Mouse (Mus musculus): ENCODE measurements around the gene Stard10. TPM values are rescaled to one million over a fixed set of nuclear protein-coding genes. Genes with fewer than 3 reads are reported as not detected.
A peak's percentile ranks its signal among the peaks of the same experiment; 100 is the strongest.

Gene Stard10
- 10 to 100 TPM; 22.1 to 32.3 TPM for total RNA-seq (2021)

- intact Hi-C loops (cut with DNase I): no loop called here
- no peak for DNase-seq
These were observed at the start of gene Stard10 for GRCm38 (mm10) chr7:101317014-101317413. Gene Stard10, plus strand, starts transcription at chr7:101317086.

DNA sequence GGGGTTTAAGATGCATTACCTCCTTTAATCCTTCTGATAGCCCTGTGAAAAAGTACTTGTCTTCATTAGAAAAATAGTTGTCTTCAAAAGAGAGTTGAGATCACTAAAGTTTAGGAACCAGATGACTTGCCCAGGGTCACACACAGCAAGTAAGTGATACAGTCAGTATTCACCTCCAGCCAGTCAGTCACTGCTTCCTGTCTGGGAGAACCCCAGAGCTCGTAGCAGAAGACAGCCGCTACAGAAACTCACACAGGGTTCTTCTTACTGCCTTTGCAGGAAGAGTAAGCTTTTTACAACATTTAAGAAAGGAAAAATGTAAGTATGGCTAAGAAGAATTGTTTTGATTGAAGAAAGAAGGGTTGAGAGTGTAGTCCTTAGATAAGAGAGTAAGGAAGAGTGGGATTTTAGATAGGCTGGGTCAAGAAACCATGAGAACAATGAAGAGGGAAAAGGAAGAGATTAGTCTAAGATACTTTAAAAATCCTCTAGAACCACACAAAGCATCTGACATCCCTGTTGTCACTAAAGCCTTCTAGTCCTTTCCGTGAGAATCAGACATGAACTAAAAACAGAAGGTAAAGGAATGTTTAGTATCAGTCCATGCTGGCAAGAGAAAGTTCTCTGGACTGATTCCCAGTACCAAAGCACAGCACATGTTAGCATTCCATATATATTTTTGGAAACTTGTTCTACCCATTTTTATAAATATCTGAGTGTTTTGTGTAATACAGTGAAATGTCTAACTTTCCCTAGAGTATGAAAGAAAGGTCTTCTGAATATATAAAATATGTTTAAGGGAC is 49.2 kb upstream of the Stard10 start:
- intact Hi-C loops (cut with DNase I): no loop called here
- peak; percentile 48 to 50 for DNase-seq

DNA sequence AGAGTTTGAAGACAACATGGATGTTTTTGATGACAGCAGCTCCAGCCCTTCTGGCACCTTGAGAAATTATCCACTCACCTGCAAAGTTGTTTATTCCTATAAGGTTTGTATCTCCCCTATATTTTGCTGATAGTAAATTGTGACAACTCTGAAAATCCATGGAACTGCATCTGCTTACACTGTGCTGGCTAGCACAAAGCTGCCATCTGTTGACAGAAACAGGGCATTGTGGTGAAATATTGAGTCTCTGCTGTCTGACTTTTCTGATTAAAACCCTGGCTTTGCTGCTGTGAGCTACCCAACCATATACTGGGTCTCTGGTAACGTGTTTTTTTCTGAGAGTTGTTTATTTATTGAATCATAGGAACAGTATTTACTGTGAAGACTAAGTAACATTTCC is 45.3 kb upstream of the Stard10 start:
- no peak for DNase-seq
- intact Hi-C loops (cut with DNase I): no loop called here

DNA sequence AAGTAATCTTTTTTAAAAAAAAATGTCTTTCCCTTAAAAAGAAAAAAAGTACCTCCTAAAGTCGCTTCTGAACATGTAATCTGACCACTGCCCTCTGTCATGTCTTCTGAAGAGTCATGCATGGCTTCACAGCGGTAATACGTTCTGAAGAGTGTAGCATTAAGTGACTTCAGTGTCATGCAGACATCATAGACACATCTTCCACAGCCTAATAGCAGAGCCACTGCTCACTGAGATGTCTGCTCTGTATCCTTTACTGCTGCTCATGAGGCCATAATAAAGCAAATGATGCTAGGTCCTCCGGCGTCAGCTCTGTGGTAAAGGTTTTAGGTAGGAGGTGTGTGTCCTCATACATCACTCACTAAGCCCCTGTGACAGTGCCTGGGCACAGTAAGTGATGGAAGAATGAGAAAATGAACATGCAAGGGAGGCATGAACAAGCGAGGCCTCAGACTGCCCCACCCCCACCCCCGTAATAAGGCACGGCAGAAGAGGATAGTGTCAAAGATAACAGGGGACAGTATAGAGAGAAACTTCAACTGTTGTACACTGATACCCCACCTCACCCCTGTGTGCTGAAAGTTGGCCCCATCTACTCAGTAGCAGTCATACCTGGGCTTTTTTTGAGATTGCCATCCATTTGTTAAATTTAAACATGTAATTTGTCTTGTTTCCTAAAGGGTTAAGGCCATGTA is 44.3 kb upstream of the Stard10 start:
- DNase-seq: no peak
- intact Hi-C loops (cut with DNase I): no loop called here

DNA sequence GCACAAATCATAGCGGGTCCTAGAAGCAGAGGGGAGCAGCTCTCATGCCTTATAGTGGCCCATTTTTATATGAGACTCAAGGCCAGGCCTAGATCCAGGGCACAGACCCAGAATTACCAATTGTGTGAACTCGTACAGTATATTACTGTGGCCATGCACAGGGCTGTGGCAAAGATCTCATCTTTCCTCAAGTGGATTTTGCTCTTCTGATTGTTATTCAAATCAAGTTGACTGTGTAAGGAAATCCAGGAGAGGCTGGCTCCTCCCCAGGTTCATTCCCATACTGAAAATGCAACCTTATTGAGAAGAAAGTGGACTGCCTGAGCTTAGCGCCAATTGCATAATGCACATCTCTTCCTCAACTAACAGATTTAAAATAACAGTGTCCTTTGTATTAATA is 34.2 kb upstream of the Stard10 start:
- DNase-seq: no peak
- intact Hi-C loops (cut with DNase I): no loop called here

GRCm38 (mm10) chr7:101284504-101284903 is 32.4 kb upstream of the Stard10 start:
- intact Hi-C loops (cut with DNase I): no loop called here
- DNase-seq: no peak

GRCm38 (mm10) chr7:101286891-101287290 is 30.0 kb upstream of the Stard10 start:
- intact Hi-C loops (cut with DNase I): loop anchor here (5.0 kb wide), 4 partner anchors 55 to 345 kb away; no protein-coding TSS in a partner anchor
- DNase-seq: no peak

DNA sequence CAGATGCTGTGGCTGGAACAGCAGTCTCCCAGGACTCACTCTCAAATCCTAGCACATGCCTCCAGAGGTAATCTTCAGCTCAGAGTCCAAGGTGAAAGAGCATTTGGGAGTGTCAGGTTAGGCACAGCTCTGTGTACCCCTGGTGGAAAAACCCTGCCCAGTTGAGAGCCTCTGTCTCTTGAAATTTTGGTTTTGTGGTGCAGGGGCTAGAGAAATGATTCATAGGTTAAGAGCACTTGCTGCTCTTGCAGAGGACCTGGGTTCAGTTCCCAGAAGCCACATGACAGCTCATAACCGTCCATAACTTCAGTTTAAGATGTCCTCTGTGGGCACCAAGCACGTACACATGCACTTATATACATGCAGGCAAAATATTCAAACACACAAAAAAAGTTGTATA is 29.1 kb upstream of the Stard10 start:
- intact Hi-C loops (cut with DNase I): loop anchor here (1.0 to 5.0 kb wide), 5 partner anchors 56 to 346 kb away; no protein-coding TSS in a partner anchor
- no peak for DNase-seq

- intact Hi-C loops (cut with DNase I): loop anchor here (1.0 to 5.0 kb wide), 5 partner anchors 56 to 346 kb away; no protein-coding TSS in a partner anchor
- peak; percentile 69 to 83 for DNase-seq
These were observed 28.4 kb upstream of the Stard10 start for GRCm38 (mm10) chr7:101288436-101288835.

- intact Hi-C loops (cut with DNase I): no loop called here
- no peak for DNase-seq
These were observed 26.5 kb upstream of the Stard10 start for GRCm38 (mm10) chr7:101290401-101290800.

GRCm38 (mm10) chr7:101291211-101291610 is 25.7 kb upstream of the Stard10 start:
- DNase-seq: no peak

DNA sequence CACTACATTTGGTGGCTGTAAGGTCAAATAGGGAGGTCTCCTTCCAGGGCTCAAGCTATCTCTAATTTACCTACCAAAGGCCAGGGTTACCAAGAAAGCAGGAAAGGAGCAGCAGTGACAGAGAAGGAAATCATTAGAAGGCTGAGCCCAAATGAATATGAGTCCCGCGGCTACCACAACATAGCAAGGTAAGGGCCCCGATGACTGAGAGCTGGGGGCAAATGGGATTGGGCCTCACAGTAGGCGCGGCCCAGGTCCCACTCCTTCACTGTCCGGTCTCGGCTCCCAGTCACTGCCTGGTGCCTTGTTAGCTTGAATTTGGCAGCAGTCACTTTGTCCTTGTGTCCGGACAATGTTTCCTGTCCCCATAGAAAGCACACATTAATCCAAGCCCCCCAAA is 25.2 kb upstream of the Stard10 start:
- DNase-seq: no peak
- intact Hi-C loops (cut with DNase I): no loop called here

More at GRCm38 (mm10) chr7:101291211-101291610, 25.7 kb upstream of the Stard10 start:
- intact Hi-C loops (cut with DNase I): no loop called here

- intact Hi-C loops (cut with DNase I): no loop called here
- DNase-seq: no peak
These were observed 24.8 kb upstream of the Stard10 start for GRCm38 (mm10) chr7:101292086-101292485.

GRCm38 (mm10) chr7:101292696-101293095 is 24.2 kb upstream of the Stard10 start:
- intact Hi-C loops (cut with DNase I): no loop called here
- DNase-seq: no peak

DNA sequence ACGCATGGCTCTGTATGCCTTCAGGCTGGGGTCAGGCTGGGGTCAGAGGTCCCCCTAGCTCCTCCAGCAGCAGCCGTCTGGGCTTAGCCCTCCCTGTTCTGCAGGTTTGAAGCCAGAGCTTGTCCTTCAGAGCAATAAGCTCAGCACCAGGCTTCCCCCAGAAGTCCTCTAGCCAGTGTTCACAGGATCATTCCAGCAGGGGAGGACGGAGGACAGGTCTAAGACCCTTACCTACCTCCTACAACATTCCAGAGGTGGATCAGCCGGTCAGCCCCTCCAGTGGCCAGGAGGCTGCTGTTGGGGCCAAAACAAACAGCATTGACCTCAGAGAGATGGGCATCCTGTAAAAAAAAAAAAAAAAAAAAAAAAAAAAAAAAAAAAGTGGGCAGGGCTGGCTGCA is 23.7 kb upstream of the Stard10 start:
- intact Hi-C loops (cut with DNase I): no loop called here
- no peak for DNase-seq

DNA sequence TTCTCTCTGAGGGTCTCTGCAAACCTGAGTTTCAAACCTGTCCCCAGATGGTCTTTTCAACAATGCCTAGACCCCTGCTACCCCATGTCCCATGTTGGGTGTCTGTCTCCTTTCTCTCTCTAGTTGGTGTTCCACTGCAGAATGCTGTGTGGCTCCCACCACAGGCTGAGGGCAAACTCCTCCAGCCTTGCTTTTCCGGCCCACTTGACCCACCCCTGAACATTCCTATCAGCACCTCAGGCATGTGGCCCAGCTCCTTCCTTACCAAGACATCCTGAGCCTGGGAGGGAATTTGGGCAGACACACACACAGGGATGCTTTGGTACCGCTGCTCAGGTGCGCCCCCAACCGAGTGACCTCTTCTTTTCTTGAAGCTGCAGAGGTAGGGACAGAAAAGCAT is 23.3 kb upstream of the Stard10 start:
- intact Hi-C loops (cut with DNase I): no loop called here

GRCm38 (mm10) chr7:101295438-101295837 is 21.4 kb upstream of the Stard10 start:
- intact Hi-C loops (cut with DNase I): no loop called here
- DNase-seq: no peak

More for the DNA sequence above, 23.3 kb upstream of the Stard10 start:
- no peak for DNase-seq

DNA sequence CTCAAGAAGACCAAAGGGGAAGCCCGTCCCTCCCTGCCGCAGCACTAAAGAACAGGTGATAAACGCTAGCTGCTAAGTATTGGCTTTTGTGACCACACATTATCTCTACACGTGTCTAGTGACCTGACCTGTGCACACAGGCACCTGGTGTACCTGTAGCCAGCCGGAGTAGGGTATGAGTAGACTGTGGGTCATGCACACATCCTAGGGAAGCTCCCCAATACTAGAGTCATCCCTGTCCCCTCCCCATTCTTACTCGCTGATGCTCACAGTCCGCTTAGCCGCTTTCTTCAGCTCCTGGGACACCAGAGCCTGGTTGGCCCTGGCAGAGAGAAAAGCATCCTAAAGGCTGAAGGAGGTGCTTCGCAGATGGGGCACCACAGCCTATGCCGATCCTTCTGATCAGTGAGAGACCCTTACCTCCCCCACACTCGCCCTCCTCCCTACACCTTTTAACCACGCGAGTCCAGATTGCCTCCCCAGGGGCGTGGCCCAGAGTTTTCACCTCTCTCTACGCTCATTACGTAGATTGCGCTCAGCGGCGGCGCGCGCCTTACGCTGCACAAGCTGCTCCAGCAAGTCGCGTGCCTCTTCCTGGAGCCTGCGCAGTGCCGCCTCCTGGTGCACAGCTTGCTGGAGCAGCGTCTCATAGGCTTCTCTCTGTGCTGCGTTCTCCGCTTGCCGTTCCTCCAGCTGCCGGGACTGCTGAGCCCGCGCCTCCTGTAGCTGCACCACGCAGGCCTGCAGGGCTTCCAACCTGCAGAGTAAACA is 20.4 kb upstream of the Stard10 start:
- peak; percentile 69 to 79 for DNase-seq
- intact Hi-C loops (cut with DNase I): no loop called here

DNA sequence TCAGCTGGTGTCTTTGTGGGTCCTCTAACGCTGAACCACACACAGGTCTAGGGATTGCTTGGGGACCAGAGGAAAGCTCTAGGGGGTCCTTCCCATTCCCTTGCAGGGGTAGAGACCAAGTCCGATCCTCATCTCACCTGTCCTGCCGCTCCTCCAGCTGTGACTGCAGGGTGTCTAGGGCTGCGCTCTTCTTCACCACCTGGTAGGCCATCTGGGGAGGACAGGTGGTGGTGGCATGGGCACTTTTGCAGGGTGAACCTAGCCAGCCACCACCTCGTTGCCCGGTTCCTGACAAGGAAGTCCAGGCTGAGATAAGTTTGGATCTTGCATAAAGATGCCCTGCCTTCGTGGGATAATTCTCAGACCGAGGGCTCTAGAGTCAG is 19.9 kb upstream of the Stard10 start:
- no peak for DNase-seq
- intact Hi-C loops (cut with DNase I): no loop called here

- intact Hi-C loops (cut with DNase I): no loop called here
- no peak for DNase-seq
These were observed 18.5 kb upstream of the Stard10 start for GRCm38 (mm10) chr7:101298375-101298774.

DNA sequence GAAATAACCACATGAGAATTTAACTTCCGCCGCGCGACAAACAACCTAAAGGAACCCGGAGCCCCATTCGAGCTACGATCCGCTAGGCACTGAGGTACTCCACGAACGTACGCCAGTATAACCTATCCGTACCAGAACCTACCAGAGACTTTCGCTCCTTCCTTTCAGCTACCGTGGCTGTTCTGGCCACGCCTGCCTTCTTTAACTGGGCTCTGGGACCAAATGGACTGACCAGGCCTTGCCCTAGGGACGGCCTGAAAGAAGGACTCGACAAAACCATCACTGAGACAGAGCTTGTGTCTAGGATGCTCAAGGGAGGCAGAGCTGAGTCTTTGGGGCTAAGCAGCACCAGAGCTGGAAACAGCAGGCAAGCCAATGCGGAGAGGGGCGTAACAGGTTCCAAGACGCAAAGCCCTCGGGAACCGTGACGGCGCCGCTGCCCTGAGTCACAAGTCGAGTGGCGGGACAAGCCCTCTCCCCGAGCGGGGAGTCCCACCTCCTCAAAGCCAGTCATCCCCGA is 15.5 kb upstream of the Stard10 start:
- DNase-seq: no peak
- intact Hi-C loops (cut with DNase I): loop anchor here (5.0 kb wide), 1 partner anchor 314 kb away; no protein-coding TSS in a partner anchor
